Comparison of ENCODE assay signal across 8 mouse cellular contexts in the genomic region with DNA sequence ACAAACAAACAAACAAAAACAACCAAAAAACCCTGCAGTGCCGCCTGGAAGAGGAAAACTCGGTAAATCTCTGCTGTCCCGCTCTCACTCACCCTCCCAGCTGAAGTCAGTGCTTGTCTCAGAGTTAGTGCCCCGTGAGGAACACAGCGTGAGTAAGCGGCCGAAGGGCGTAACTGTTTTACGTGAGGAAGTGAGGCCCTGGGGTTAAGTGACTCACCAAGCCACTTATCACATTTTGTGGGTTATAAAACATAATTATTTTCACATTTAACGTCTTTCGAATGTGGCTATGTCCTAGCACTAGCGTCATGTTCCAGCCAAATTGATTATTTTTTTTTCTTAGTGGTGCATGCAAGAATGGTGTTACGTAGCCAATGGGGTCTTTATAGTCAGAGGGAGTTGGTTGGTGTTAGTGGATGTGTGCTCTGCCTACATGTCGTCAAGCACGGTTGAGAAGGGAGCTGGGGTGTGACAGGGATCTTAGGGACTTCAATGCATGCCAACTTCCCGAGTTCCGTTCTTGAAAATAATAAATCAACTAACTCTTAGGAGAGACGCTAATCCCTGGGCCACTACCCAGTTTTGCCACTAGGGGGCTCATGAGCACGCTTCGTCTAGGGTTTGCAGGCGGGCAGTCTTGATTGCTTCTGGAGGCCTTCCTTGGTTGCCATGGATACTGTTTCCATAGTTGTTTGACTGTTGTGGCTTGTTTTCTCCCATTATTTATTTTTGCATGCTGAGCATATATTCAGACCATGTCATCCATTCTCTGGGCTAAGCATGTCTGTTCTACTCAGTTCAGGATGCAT. TPM values are rescaled to one million over a fixed set of nuclear protein-coding genes. Genes with fewer than 3 reads are reported as not detected.
DNase-seq lines count a peak whose midpoint lies in the region; ATAC-seq and TF ChIP-seq lines count a peak whose summit lies in the region.

No protein-coding gene starts in this region.

- DNase-seq in thymus, adult 2 months = peak; percentile 68
- no peak for DNase-seq in thymus, adult 18-20 months
- DNase-seq in embryo, embryonic 10.5 days (ENCODE audit: low spot score) = peak; percentile 89
- DNase-seq in gastrocnemius, postnatal 14 days = peak; percentile 81
- DNase-seq in kidney, adult 18-20 months = peak; percentile 74
- DNase-seq in limb, embryonic 10.5 days (ENCODE audit: low spot score) = peak; percentile 86
- DNase-seq in midbrain, postnatal 0 days (ENCODE audit: low spot score) = peak; percentile 95
- DNase-seq in spleen, postnatal 10 days (ENCODE audit: low spot score in 2 of 2) = peak; percentile 54 to 78

- no peaks in the 10 kb centered on the region for H3K4me1 ChIP-seq in thymus, adult 2 months (replicated peaks; ENCODE audit: control insufficient read depth, insufficient read depth, low read length)
- peaks cover 5% of the 10 kb centered on the region for H3K4me1 ChIP-seq in limb, embryonic 10.5 days
- no peaks in the 10 kb centered on the region for H3K4me1 ChIP-seq in midbrain, postnatal 0 days (ENCODE audit: insufficient read depth, low read length)

- ATAC-seq in midbrain, postnatal 0 days (ENCODE audit: low FRiP score) = peak; percentile 80

- no peak overlapping the region for H3K4me3 ChIP-seq in thymus, adult 2 months (ENCODE audit: control insufficient read depth, insufficient read depth, low read length)
- H3K4me3 ChIP-seq in limb, embryonic 10.5 days = no peak overlapping the region
- no peak overlapping the region for H3K4me3 ChIP-seq in midbrain, postnatal 0 days (ENCODE audit: low read depth, low read length)

- H3K27ac ChIP-seq in thymus, adult 2 months (ENCODE audit: control insufficient read depth, insufficient read depth, low read length) = no peak overlapping the region
- H3K27ac ChIP-seq in limb, embryonic 10.5 days = no peak overlapping the region
- H3K27ac ChIP-seq in midbrain, postnatal 0 days (ENCODE audit: low read depth, low read length) = peak overlapping the region; percentile 63

- peak; percentile 71; the same call in 1 of the 2 replicates for TF ChIP-seq CTCF in thymus, adult 2 months (IDR thresholded peaks at IDR 0.05; ENCODE audit: borderline replicate concordance, control insufficient read depth, extremely low read depth, insufficient read depth, low read length, poor library complexity)
- TF ChIP-seq CTCF in midbrain, postnatal 0 days (IDR thresholded peaks at IDR 0.05) = peak; percentile 96

- intact Hi-C loops in gastrocnemius, postnatal 14 days (cut with DNase I; ENCODE audit: low total_unique reads) = no loop called here

- 21% methylated on average over 21 of the region's 21 CpGs for WGBS in thymus, adult 2 months
- WGBS in limb, embryonic 10.5 days = 60% methylated on average over 21 of the region's 21 CpGs
- WGBS in midbrain, postnatal 0 days = 47% methylated on average over 21 of the region's 21 CpGs

- TF ChIP-seq POLR2A in thymus, adult 2 months (IDR thresholded peaks at IDR 0.05; ENCODE audit: control insufficient read depth, extremely low read depth, insufficient read depth, low read length, poor library complexity) = no peak

- H3K27me3 ChIP-seq in thymus, adult 2 months (ENCODE audit: control insufficient read depth, insufficient read depth, low read length) = no peaks in the 10 kb centered on the region
- no peaks in the 10 kb centered on the region for H3K27me3 ChIP-seq in limb, embryonic 10.5 days (ENCODE audit: low read depth, poor library complexity, severe bottlenecking)
- H3K27me3 ChIP-seq in midbrain, postnatal 0 days (ENCODE audit: insufficient read depth, low read length) = no peaks in the 10 kb centered on the region

- no peaks in the 10 kb centered on the region for H3K36me3 ChIP-seq in thymus, adult 2 months (ENCODE audit: control insufficient read depth, insufficient read depth, low read length)
- H3K36me3 ChIP-seq in limb, embryonic 10.5 days = no peaks in the 10 kb centered on the region
- no peaks in the 10 kb centered on the region for H3K36me3 ChIP-seq in midbrain, postnatal 0 days (ENCODE audit: insufficient read depth, low read length)

- no peak overlapping the region for H3K9ac ChIP-seq in midbrain, postnatal 0 days (replicated peaks; ENCODE audit: low read length, poor library complexity, severe bottlenecking)

- H3K4me2 ChIP-seq in midbrain, postnatal 0 days (ENCODE audit: low read depth, low read length, poor library complexity, severe bottlenecking) = no peak overlapping the region

- no peaks in the 10 kb centered on the region for H3K9me3 ChIP-seq in limb, embryonic 10.5 days (replicated peaks)
- H3K9me3 ChIP-seq in midbrain, postnatal 0 days (ENCODE audit: low read length) = no peaks in the 10 kb centered on the region

RNA-seq across cellular contexts. Expression of gene Sfta2, which starts 10.7 kb away (rescaled TPM):
- polyA plus RNA-seq in thymus, adult 2 months (2012; rRNA removed) = 0.82 and 1.3 TPM in 2 replicates
- not detected for total RNA-seq in gastrocnemius, postnatal 14 days (2021)
- polyA plus RNA-seq in limb, embryonic 10.5 days (2016; fragmentation: Nextera tagmentation; extraction: Ambion mirVana) = not detected in 2 replicates
- total RNA-seq in midbrain, postnatal 0 days (2014; rRNA removed) = not detected in 2 replicates
- not detected in 2 replicates for polyA plus RNA-seq in midbrain, postnatal 0 days (2015; fragmentation: Nextera tagmentation; extraction: Ambion mirVana)

RNA-seq across cellular contexts. Expression of gene 2300002M23Rik, which starts 23.4 kb away (rescaled TPM):
- polyA plus RNA-seq in thymus, adult 2 months (2012; rRNA removed) = 0.58 and 0.59 TPM in 2 replicates
- not detected for total RNA-seq in gastrocnemius, postnatal 14 days (2021)
- not detected in 2 replicates for polyA plus RNA-seq in limb, embryonic 10.5 days (2016; fragmentation: Nextera tagmentation; extraction: Ambion mirVana)
- total RNA-seq in midbrain, postnatal 0 days (2014; rRNA removed) = not detected in 2 replicates
- not detected in 2 replicates for polyA plus RNA-seq in midbrain, postnatal 0 days (2015; fragmentation: Nextera tagmentation; extraction: Ambion mirVana)

RNA-seq across cellular contexts. Expression of gene Gm9573, which starts 35.8 kb away (rescaled TPM):
- 0.09 and 0.23 TPM in 2 replicates for polyA plus RNA-seq in thymus, adult 2 months (2012; rRNA removed)
- not detected for total RNA-seq in gastrocnemius, postnatal 14 days (2021)
- polyA plus RNA-seq in limb, embryonic 10.5 days (2016; fragmentation: Nextera tagmentation; extraction: Ambion mirVana) = not detected in 2 replicates
- not detected in 2 replicates for total RNA-seq in midbrain, postnatal 0 days (2014; rRNA removed)
- not detected in 2 replicates for polyA plus RNA-seq in midbrain, postnatal 0 days (2015; fragmentation: Nextera tagmentation; extraction: Ambion mirVana)

RNA-seq across cellular contexts. Expression of gene Cdsn, which starts 38.7 kb away (rescaled TPM):
- polyA plus RNA-seq in thymus, adult 2 months (2012; rRNA removed) = 1.8 and 3.3 TPM in 2 replicates
- under 1 TPM; 0.09 to 0.29 TPM for total RNA-seq in gastrocnemius, postnatal 14 days (2021)
- not detected in 2 replicates for polyA plus RNA-seq in limb, embryonic 10.5 days (2016; fragmentation: Nextera tagmentation; extraction: Ambion mirVana)
- total RNA-seq in midbrain, postnatal 0 days (2014; rRNA removed) = 1.2 TPM in 1 of 2 replicates, not detected in the other
- 0.06 and 0.22 TPM in 2 replicates for polyA plus RNA-seq in midbrain, postnatal 0 days (2015; fragmentation: Nextera tagmentation; extraction: Ambion mirVana)

RNA-seq across cellular contexts. Expression of gene Mucl3, which starts 52.9 kb away (rescaled TPM):
- 0.05 and 0.11 TPM in 2 replicates for polyA plus RNA-seq in thymus, adult 2 months (2012; rRNA removed)
- not detected for total RNA-seq in gastrocnemius, postnatal 14 days (2021)
- polyA plus RNA-seq in limb, embryonic 10.5 days (2016; fragmentation: Nextera tagmentation; extraction: Ambion mirVana) = 0.08 and 0.24 TPM in 2 replicates
- 0.77 TPM in 1 of 2 replicates, not detected in the other for total RNA-seq in midbrain, postnatal 0 days (2014; rRNA removed)
- polyA plus RNA-seq in midbrain, postnatal 0 days (2015; fragmentation: Nextera tagmentation; extraction: Ambion mirVana) = not detected in 2 replicates

Comparison
In these comparisons a context has a peak if more than half of its experiments do, and no peak if none do; other contexts are left out.
1. DNase-seq: peak in thymus, adult 2 months (single experiment), embryo, embryonic 10.5 days (single experiment), gastrocnemius, postnatal 14 days (single experiment), kidney, adult 18-20 months (single experiment), limb, embryonic 10.5 days (single experiment), midbrain, postnatal 0 days (single experiment) and spleen, postnatal 10 days (2 of 2); none in thymus, adult 18-20 months (0 of 2).